Mouse (Mus musculus) c-Kit-negative CD71-positive TER-119-positive erythroid progenitor cells, embryonic 14.5 days (primary cell): ENCODE results near the gene Elane.
"Not testable (repeated sequence)": the region's sequence is repeated elsewhere in the genome, so short reads cannot be mapped to it uniquely, and the experiment has no call there.

Experiments used
- DNase-seq: peaks from one replicate; pipeline ENCODE4 v3.0.0-alpha.2; 2013; ENCODE audit warnings: low read depth, low spot score

Gene Elane

GRCm38 (mm10) chr10:79881981-79882380 lies 4.1 kb upstream of the Elane start:
- no peak for DNase-seq

DNA sequence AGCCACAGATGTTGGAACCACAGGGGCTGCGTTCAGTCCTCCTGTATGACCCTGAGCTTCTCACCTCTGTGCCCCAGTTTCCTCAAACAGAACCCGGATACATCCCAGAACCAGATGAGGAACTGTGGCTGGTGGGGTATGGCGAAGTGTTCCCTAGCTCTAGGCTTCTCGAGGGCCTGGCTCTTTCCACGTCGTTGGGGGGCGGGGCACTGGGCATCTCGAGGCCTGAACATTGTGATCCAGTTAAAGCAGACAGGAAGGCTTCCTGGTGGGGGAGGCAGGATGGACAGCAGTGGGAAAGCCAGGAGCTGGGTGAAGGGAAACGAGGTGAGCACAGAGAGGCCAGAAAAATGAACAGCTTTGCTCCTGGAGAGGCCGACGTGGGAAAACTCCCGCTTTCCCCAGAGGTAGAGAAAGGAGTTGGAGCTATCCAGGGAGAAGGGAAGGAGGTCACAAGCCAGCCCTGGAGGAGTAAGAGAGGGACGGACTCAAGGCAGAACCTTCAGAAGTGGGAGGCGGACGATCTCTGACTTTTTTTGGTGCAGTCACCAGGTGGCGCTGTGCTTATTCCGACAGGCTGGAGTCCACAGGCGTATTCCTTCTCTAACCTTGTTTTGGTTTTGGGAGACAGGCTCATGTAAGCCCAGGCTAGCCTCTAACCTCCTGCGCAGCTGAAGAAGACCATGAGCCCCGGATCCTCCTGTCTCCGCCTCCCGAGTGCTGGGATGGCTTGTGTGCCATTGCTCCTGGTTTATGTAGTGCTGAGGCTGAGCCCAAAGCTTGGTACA lies 2.6 kb upstream of the Elane start:
- DNase-seq: peak; percentile 57

DNA sequence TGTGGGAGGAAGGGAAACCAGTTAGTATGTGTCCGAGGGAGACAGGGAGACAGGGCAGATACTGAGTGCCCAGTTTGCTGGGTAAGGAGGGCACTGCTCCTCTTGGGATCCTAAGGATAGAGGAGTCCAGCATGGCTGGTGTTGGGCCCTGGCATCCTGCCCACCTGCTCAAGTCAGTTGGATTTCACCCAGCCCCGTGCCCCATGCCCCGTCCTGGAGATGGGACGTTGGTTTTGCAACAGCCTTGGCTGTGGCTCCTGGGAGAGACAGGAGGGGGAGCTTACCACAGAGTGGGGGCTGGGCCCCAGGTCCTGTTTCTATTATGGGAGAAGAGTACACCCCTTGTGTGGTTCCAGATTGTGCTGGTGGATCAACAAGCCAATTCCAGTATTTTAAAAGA lies 1.6 kb upstream of the Elane start:
- DNase-seq: no peak

DNA sequence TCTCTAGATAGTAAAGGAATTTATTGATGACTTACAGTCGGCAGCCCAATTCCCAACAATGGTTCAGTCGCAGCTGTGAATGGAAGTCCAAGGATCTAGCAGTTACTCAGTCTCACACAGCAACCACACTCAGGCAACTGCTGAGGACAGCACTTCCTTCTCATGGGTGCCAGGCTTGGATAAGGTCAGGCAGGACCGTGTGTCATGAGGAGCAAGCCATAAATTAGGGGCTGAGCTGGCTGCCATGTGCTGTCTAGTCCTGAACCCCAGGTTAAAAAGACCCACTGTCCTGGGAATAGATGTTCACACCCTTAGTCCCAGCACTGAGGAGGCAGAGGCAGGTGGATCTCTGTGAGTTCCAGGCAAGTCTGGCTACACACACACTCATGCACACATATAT lies 1.1 kb upstream of the Elane start:
- not testable (repeated sequence) for DNase-seq

- DNase-seq: no peak
These were observed 564 bp downstream of the Elane start for GRCm38 (mm10) chr10:79886611-79887010.

DNA sequence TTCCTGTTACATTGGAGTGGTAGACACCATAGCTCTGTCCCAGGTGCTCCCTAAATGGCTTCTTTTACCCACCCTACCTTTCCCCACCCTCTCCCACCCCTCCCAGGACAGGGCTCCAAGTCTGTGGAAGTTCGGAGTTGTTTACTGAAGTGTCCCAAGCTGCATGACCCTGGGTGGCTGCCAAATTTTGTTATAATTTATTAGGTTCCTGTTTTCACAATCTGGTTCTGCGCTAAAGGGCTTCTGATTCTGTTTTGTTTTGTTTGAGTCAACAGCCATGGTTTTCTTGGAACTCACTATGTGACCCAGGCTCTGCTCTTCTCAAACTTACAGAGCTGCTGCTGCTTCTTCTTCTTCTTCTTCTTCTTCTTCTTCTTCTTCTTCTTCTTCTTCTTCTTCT lies 3.3 kb downstream of the Elane start:
- DNase-seq: no peak

- no peak for DNase-seq
These were observed 4.6 kb downstream of the Elane start, which contains the start of gene Cfd for GRCm38 (mm10) chr10:79890670-79891069. TSS of gene Cfd (plus strand) at chr10:79890853.

- DNase-seq: peak; percentile 58
These were observed 6.5 kb downstream of the Elane start for GRCm38 (mm10) chr10:79892451-79893118.

DNA sequence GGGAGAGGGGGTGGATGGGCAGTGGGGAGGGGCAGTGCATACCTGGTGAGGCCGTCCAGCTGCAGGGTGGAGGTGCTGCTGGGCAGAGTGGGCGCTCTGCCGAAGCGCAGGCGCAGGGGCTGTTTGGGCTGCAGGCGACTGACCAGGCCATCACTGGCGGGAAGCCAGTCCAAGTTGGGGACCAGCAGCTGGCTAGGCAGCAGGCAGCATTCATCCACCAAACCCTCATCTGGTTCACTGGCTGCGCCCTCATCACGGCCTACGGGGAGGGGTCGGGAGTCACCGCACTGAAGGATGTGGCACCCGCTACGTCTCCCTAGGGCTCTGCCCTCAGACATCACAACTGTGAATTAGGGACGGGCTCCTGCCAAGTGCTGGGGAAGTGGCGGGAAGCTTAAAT lies 10.3 kb downstream of the Elane start:
- DNase-seq: no peak

GRCm38 (mm10) chr10:79896814-79897213 lies 10.8 kb downstream of the Elane start:
- no peak for DNase-seq

DNA sequence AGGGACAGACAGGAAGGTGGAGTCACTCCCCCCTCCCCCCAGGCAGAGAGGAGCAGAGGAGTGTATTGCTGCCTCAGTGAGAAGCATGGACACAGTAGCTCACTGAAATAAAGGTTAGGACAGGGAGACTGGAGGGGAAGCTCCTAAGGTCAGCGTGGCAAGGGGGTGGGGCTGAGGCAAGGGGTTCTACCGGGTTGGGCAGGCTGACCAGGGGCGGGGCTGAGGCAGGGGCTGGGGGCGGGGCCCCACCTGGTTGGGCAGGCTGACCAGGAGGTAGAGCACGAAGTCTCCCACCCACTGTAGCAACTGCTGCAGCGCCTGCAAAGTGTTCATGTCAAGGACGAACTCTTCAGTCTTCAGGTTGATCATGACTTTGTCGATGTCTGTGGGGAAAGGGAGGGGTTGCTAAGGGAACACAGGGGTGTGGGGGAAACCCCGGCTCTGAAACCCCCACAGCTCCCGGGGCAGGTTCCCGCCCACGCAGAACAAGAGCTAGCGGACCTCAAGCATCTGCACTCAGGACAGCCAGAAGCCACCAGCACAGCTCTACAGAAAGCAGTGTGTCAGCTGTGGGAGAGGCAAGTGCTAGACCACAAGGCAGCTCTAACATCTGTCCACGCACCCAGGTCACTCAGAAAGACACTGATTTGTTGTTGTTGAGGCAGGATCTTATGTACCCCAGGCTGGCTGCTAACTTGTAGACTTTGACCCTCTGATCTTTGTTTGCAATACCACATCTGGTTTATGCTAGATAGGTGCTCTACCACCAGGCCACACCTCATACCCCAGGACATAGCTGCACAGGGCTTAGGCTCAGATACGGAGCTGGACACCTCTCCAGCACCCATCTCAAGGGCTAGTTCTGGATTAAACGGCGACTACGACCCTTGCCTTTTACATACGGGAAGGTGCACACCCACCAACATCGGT lies 11.5 kb downstream of the Elane start:
- DNase-seq: no peak

DNA sequence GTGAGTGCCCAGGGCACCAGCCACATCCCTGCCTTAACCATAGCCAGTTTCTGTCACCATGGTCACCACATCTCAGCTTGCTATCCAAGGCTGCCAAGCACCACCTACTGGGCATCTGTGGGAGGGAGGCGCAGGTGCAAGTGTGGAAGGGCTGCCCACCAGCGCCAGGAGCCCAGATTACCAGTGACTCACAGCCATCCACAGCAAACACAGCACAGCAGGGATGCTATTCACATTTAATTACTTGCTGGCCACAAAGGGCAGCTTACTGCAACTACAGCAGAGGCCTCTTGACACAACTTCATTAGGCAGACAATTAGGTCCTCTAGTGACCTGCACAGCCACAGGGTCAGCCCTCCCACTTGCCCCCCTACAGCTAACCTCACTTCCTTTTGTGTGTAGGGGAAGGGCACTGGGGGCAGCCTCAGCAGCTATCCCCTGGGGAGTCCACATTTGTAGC lies 14.9 kb downstream of the Elane start:
- DNase-seq: no peak

GRCm38 (mm10) chr10:79906712-79907111 lies 20.7 kb downstream of the Elane start:
- DNase-seq: no peak

DNA sequence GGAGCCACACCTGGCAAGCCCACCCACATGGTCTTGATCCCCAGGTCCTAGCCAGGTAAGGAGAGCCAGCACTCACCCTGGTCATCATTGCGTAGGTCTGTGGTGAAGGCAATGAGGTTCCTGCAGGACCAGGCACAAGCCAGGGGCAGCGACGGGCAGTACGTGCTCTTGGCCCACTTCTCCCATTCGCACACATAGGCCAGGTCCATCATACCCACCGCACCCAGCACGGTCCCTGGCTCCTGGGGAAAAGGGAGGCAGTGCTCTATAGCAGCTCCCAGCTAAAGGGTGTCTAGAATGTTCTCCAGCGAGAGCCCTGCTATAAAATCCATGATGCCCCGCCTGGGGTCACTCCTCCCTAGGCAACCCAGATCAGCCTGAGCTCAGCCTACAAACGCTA lies 21.4 kb downstream of the Elane start:
- no peak for DNase-seq

DNA sequence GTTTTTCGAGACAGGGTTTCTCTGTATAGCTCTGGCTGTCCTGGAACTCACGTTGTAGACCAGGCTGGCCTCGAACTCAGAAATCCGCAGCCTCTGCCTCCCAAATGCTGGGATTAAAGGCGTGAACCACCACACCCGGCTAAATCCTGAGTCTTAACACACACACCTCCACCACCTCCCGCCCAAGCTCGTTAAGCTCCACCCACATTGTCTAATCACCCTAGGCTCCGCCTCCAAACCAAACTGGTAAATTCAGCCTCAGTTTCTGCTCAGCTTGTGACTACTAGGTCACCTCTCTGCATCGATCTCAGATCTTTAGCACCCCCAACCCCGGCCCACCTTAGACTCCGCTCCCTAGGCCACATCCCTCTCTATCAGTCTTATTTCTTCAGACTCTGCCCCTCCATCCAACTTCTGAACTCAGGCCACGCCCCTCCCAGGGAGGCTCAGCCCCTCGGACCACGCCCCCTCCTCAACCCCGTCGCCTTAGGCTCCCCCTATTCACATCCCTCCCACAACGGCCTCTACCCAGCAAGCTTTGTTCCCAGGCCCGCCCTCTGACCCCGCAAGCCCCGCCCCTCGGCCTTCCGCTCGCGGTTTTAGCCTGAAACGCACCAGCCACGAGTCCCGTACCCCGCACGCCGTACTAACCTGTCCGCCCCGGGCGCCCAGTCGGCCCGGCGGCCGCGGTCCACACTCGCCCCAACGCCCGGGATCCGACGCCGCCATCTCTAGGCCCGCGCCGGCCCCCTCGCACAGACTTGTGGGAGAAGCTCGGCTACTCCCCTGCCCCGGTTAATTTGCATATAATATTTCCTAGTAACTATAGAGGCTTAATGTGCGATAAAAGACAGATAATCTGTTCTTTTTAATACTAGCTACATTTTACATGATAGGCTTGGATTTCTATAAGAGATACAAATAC lies 22.4 kb downstream of the Elane start, which contains the start of gene Med16:
Med16 (minus strand) TSS at position 757 of the 925 bp plus-strand sequence.
- peak; percentile 84 for DNase-seq

- no peak for DNase-seq
These were observed 23.3 kb downstream of the Elane start for GRCm38 (mm10) chr10:79909092-79909922.

- DNase-seq: no peak
These were observed 24.5 kb downstream of the Elane start, which contains the start of gene Gm26602 for GRCm38 (mm10) chr10:79910556-79910955. TSS of gene Gm26602 (plus strand) at chr10:79910856.

- no peak for DNase-seq
These were observed 26.4 kb downstream of the Elane start for GRCm38 (mm10) chr10:79912412-79912811.

- DNase-seq: no peak
These were observed 28.3 kb downstream of the Elane start for GRCm38 (mm10) chr10:79914131-79914947.
